Mouse (Mus musculus): ENCODE measurements around the gene Sorcs2.

Sorcs2 gene

DNA sequence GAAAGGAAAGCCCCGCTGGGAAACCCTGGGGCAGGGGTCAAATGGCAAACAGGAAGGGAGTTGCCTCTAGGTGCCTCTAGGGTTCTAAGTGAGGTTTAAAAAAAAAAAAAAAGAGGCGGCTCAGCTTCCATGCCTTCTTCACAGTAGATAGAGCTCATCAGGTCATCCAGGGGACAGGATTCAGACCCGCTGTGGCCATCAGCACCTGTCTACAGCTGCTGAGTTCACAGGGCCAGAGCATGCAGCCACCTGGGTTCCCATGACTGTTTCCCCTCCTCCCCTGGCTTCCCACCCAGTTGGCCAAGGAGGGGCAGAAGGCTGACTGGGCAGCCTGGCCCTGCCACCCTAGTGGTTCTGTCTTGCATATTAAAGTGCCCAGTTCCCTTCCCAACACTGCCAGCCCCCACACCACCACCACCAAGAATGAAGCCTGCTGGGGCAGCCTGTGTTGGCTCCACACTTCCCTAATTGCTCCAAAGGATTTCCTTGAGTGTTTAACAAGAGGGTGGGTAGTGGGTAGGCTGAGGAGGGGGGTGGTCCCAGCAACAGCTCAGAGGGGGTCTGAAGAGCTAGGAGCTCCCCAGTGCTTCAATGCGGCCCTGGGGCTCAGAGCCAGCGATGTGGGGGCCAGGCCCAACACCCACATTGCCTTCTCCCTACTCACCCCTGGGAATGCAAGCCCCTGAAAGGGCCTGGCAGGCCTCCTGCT lies 38.2 kb downstream of the Sorcs2 start:
- DNase-seq (ENCODE audit: low spot score in 2 of 2): no peak

DNA sequence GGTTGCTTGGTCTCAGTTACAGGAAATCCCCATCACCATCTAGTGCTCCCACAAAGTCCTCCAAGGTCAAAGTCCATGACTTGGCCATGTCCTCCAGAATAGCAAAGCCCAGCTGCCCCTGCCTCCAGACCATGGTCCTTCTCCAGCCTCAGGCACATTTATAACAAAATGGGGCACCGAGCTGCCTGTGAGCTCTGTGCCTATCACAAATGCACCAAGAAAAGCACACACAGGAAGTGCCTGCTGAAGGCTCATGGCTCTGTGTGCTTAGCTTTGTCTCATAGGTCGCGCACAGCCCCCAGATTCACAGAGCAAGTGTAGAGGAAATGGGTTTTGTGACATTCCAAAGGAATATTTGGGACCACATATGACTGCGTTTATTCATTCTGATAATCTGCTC lies 39.8 kb downstream of the Sorcs2 start:
- DNase-seq (ENCODE audit: low spot score in 2 of 2): no peak

DNA sequence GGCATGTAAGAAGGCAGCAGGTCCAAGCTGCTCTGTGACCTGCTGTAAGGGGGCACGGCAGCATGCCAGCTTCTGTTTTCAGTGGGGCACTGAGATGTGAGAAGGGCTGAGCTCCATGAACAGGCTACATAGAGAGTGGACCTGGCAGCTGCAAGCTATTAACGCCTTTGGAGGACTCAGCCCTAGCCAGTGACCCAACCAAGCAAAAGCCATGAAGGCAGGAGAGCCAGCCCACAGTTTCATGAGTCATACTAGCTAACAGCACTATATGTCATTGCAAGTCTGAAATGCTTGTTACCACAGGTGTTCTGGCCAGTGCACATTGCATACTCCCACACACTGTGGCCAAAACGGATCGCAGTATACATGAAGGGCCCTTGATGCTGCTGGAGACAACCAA lies 41.3 kb downstream of the Sorcs2 start:
- DNase-seq (ENCODE audit: low spot score in 2 of 2): no peak

DNA sequence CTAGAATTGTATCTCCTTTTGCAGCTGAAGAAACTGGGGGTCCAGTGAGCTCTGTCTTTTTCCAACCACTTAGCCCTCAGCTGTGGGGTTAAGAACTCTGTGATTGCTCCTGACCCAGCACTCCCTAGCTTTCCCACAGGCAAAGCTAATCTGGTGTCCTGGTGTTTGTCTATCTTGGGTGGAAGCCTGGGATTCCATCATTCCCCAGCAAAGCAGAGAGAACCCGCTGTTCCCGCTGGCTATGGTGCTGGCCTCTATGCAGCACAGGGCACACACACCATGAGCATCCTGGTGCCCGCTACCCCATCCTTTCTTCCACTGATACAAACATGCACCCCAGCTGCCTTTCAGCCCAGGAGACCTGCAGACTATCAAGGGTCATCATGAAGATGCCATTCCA lies 42.3 kb downstream of the Sorcs2 start:
- no peak for DNase-seq (ENCODE audit: low spot score in 2 of 2)

DNA sequence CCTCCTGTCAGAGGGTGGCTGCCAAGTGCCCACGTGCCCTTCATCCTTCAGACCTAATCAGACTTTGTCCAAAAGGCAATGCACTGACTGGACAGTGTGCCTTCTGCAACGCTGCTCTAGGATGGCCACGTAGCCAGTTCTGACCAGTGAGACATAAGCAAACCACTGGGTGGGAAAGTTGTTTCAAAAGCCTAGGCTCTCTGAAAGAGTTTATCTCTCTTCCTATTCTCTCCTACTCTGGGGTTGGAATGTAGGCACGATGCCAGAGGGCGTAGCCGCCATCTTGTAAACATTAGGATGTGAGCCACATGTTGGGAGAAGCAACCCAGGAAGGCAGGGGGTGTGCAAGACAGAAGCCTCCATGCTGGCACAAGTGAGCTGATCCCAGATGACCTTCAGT lies 44.3 kb downstream of the Sorcs2 start:
- no peak for DNase-seq (ENCODE audit: low spot score in 2 of 2)

DNA sequence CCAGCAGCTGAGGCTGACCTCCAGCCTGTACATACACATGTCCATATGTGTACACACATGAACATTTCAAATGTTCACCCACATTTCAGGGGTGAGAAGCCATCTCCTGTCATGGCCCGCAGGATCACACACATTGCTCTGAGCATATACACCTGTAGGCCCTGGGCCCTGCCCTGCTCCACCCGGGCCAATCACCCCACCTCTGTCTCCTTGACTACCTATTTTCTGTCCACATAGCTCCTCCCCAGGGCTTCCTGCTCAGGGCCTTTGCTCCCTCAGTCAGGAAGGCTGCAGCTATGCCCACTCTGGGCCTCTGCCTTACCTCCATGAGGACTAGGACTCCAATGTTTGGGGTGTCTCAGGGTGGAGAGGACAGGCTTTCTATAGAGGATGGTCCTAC lies 44.7 kb downstream of the Sorcs2 start:
- DNase-seq (ENCODE audit: low spot score in 2 of 2): no peak

DNA sequence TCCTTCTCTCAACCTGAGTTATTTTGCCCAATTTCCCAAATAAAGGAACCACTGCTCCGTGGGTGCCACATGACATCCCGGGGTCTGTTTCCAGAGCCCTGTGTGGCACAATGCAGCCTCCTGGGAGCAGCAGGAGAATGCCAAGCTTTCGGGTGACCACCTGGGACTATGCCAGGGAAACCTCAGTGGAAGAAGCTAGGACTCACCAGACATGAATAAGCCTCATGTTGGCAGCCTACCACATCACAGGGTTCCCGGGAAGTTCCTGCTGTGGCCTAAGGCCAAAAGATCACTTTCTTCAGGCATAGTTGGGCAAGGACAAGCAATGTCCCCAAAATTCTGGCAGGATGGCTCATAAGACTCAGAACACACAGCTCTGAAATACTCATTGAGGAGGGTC lies 51.2 kb downstream of the Sorcs2 start:
- DNase-seq (ENCODE audit: low spot score in 2 of 2): no peak

DNA sequence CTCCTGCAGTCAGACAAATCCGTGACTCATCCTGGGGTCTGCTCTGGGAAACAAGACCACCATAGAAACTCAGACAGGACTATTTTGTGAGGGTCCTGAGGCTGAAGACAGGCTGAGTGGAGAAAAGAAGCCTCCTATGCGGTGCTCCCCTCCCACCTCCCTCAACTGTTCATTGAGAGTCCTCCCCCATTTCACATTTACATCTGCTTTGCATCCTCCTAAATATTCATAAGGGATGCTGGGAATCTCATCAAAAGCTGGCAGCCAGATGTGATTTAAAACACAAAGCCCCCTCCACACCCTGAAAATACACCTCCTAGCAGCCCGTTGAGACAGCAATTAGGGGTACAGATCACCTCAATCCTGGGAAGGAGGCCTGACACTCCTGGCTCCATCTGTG lies 58.7 kb downstream of the Sorcs2 start:
- DNase-seq (ENCODE audit: low spot score in 2 of 2): no peak

DNA sequence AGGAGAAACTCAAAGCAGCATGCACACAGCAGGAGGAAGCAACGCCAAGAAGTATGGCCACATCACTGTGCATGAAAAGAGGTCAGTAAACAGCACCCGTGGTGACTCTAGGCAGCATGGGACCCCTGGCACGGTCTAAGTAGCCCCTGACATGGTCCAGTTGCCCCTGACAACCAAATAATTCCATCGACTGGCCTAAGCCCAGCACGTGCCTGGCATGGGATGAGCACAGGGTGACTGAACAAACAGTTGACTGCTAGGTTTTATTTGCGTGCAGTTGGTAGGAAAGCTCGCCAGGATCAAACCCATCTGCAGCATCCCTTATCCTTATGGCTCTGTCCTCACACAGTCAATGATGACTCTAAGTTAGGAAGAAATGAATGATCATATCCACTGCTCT lies 61.7 kb downstream of the Sorcs2 start:
- no peak for DNase-seq (ENCODE audit: low spot score in 2 of 2)

DNA sequence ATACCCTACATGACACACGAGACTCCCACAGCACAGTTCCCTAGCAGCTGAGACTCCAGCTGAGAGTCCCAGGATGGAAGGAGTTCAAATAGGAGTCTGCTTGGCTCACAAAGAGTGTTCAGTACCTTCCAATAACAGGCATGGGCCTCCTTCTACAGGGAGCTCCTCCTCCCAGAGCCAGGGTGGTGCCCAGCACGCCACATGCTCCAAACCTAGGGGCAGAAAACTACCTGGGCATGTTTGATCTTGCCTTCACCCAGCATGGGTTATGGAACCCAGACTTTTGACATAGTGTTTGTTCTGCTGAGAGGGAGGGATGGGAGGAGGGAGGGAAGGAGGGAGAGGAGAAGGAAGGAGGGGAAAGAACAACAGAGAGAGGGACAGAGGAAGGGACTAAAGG lies 62.3 kb downstream of the Sorcs2 start:
- no peak for DNase-seq (ENCODE audit: low spot score in 2 of 2)

DNA sequence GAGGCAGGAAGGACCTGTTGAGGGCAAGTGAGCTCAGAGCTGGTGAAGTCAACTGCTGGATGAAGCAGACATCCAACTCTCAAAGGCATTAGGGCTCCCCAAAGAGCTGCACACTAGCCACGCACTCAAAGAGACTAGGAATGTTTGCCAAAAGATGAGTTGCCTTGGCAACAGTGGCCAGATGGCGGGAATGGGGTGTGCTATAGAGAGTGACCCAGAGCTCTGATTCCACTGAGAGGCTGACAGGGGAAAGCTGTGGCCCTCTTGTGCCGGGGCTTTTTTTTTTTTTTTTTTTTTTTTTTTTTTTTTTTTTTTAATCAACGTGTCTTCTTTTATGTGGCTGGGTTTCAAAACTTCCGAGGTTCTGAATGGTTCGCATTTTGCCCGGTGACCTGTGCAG lies 63.7 kb downstream of the Sorcs2 start:
- DNase-seq (ENCODE audit: low spot score in 2 of 2): no peak

DNA sequence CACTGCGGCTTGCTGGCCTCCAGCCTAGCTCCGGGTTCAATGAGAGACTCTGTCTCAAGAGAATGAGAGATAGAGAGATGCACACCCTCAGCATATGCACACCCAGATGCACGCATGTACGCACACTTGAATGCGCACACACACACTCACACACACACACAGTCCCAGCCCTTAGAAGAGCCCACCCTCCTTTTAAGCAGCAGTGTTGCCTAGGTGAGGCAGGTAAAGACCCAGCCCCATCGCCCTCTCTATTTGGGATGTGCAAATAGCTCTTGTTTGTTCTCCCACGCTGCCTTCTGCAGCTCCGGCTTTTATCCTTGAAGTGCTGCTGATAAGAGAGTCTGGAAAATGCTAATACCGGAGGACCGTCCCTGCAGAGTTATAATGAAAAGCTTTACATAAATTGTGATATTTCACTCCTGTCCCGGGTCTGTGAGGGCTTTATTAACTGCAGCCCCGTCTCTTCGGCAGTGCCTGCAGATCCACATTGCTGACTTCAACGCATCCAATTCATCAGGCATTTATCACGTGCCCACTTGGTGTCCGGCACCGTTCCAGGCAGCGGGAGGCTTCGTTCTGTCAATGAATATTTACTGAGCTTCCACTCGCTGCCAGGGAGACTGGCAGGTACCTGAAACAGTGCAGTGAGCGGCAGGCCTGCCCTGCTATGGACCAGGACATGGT lies 67.3 kb downstream of the Sorcs2 start:
- DNase-seq (ENCODE audit: low spot score in 2 of 2): no peak

DNA sequence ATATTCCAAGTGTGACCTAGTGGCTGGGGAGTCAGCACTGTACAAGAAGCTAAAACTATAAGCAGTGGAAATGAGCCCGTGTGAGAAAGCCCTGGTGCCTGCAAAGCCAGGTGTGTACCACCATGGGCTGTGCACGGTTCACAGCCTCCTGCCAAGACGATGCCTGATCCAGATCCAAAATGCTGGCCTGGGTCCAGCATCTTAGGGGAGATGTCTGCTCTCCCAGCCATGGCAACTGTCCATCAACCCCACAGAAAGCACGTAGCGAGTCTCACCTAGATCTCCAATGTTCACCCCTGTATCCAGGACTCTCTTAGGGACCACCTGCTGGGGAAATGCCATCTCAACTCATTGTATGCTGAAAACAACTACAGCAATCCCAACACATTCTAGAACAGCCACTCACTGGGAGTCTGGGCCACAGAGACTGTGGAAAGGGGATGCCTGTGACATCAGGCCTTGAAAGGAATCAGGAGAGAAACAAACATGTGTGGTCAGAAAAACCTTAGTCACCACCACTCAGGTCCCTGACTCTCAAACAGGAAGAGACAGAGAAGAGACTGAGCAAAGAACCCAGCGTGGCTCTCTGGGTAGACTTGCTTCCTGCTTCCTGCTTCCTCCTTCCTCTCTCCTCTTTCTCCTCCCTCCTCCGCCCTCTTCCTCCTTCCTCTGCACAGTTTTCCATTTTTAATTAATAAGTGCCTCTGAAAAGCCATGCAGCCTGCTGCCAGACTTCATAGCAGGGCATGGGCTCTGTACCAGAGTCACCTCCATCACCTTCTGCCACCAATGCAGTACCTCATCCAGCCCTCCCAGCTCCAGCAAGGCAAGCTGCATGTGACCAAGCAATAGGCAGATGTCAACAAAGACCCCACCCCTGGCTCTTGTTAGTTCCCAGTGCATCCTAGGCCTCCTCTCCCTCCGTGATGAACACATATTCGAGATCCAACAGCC lies 71.6 kb downstream of the Sorcs2 start:
- DNase-seq (ENCODE audit: low spot score in 2 of 2): no peak

DNA sequence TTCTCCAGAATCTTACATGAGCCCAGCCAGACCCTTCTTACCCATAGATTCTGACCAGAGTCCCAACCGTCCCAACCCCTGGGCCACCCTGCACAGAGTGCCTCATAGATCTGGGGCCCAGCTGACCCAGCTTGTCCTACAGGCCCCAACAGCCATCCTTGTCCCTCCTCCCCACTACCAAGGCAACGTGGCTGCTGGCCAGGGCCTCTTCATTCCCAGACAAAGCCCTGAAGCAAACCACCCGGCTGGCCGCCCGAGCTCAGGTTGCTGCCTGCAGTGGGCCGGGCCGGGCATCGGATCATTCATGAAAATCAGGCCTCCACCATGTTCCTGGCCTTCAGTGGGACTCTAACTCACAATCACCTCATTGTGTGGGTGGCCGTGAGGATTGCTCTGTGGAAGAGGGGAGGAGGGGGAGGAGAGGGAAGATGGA lies 73.8 kb downstream of the Sorcs2 start:
- no peak for DNase-seq (ENCODE audit: low spot score in 2 of 2)

DNA sequence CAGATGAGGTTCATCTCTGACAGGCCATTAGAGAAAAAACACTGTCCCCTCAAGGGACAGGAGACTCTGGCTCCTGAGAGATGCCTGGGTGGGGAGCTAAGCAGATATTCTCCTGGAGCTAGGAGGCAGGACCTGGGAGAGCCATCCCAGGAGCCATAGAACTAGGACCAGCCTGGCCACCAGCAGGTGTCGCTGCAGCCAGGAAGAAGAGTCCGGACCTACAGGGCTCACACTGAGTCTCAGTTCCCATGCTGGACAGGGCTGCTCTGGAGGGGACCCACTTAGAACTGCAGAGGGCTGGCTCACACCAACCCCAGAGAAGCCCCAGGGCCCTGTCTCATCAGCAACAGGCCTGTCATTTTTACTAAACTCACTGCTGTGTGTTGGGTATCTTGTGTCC lies 74.4 kb downstream of the Sorcs2 start:
- peak; percentile 51 to 67 for DNase-seq (ENCODE audit: low spot score in 2 of 2)

DNA sequence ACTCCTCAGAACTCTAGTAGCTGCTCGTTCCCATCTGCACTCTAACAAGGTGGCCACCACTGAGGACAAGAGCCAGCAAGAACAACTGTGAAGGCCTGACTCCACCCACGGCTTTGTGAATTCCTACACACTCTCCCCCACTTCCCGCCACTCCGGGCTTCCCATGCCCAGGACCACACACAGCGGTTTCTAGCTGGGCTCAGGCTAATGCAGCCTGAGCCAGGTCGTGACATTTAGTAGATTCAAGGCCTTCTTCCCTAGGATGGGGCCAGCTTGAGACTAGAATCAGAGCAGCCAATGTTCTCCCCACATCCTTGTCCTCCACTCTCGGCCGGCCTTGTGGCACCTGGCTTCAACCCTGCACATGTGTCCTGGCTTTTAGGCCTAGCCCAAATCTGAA lies 76.4 kb downstream of the Sorcs2 start:
- DNase-seq (ENCODE audit: low spot score in 2 of 2): no peak

DNA sequence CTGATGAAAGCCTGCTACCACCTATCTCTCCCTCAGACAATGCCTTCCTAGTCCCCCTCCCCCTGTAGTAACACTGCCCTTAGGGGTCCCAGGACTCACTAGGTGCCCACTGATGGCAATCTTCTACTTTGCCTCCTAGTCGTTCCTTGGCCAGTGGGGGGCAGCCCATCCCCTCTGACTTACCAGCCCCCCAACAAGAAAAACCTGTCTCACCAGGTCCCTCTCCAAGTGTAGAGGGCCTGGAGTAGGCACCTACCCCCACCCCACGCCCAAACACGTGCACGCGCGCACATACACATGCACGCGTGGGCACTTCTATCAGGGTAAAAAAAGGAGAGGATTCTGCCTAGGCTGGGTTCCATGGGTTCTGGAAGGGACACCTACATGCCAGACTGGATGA lies 77.3 kb downstream of the Sorcs2 start:
- DNase-seq (ENCODE audit: low spot score in 2 of 2): no peak

DNA sequence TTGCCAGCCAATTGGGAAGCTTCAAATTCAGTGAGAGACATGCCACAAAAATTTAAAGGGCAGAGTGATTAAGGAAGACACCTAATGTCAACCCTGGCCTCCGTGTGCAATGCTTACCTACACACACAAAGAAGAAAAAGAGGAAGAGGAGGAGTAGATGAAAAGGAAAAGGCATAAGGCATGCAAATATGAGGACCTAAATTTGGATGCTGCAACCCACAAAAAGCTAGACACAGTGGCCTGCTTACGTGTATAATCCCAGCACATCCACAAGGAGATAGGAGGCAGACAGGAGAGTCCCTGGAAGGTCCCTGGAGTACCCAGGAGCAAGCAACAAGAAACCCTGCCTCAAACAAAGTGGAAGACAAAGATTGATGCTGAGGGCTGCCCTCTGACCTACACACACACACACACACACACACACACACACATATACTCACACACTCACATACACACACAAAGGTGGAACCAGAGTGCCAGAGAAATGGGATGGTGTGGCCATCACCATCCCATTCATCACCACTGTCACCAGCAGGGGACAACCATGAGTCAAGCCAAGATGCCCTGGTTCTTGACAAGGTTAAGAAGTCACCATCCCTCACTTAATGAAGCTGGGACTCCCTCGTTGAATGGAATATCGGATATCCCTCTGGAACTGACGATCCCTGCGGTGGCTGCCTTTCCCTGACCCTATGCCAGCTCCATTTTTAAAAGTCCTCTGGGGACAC lies 80.1 kb downstream of the Sorcs2 start:
- no peak for DNase-seq (ENCODE audit: low spot score in 2 of 2)

DNA sequence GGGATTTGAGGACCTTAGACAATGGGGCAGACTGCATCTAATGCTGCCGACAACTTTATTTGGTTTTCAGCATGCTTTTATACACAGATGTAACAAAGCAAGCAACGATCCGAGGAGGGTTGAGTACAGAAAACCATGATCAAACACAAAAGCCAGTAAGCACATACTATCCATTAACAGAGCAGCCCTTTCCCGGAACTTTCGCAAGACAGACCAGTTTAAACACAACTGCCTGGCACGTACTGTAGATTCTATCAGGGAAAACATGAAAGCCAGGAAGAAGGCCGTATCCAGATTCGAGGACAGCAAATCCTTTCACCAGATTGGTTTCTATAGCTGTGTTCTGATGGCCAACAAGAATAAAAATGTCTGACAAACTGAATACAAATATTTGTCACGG lies 82.8 kb downstream of the Sorcs2 start:
- DNase-seq (ENCODE audit: low spot score in 2 of 2): no peak

DNA sequence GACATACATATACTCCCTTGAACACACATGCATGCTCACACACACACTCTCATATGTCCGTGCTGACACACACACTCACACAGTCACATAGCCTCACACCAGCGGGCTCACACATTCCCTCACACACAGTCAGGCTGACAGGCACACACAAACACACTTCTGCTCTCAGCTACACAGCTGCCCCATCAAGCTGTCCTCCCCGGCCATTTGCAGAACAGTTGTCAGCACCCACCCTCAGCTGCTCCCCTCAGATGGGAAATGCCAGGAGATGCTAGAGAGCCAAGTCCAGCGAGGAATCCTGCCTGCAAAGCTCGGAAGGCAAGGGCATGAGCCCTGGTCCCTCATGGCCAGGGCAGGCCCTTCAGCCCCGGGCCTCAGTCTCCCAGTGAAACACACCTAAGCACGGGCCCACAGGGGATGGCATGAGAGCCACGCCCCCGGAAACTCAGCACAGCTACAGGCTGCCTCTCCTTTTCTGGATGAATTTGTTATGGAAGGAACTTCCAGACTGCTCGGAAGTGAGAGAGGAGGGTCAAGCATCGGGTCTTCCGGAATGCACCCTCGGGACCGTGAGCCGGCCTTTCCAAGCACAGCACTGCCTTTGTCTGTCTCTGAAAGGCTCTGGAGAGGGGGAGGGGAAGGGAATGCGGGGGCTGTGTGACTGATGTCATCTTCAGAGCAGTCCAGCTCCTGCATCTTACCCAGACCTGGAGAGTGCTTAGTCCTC lies 84.4 kb downstream of the Sorcs2 start:
- no peak for DNase-seq (ENCODE audit: low spot score in 2 of 2)

DNA sequence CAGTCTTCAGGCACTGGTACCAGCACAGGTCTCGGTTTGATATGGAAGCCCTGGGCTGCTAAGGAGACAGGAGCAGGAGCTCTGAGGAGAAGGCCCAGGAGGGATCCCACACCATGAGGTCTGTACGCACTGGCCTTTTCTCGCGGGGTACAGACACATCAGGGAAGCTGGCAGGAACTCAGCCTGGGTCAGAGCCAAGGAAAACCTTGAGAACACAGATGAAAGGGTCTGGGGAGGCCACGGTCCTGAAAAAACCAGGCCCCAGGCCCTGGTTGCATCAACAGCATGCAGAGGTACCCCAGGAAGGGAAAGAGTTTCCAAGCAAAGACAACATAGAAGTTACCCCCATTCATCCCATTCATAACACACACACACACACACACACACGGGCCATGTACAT lies 85.0 kb downstream of the Sorcs2 start:
- no peak for DNase-seq (ENCODE audit: low spot score in 2 of 2)
